1 mouse cellular context compared by ENCODE assay signal in genomic region chr7:28701306-28701705, GRCm38 (mm10). TPM values are rescaled to one million over a fixed set of nuclear protein-coding genes. Genes with fewer than 3 reads are reported as not detected.
"Had no signal": no experiment of that assay in that cellular context is flagged by ENCODE, and none has a peak within 500 bp of the region (broad histone marks: within the 10 kb centered on the region; RNA-seq: fewer than 3 reads in every experiment).

No protein-coding gene starts in this region.

RNA-seq across cellular contexts. Expression of gene Fbxo27, which starts 8.7 kb away (rescaled TPM):
- total RNA-seq: neutrophil, adult 5-6 weeks had no signal

RNA-seq across cellular contexts. Expression of gene Ccer2, which starts 54.7 kb away (rescaled TPM):
- total RNA-seq: neutrophil, adult 5-6 weeks had no signal
